ENCODE assay signal across 9 mouse cellular contexts in the genomic region with DNA sequence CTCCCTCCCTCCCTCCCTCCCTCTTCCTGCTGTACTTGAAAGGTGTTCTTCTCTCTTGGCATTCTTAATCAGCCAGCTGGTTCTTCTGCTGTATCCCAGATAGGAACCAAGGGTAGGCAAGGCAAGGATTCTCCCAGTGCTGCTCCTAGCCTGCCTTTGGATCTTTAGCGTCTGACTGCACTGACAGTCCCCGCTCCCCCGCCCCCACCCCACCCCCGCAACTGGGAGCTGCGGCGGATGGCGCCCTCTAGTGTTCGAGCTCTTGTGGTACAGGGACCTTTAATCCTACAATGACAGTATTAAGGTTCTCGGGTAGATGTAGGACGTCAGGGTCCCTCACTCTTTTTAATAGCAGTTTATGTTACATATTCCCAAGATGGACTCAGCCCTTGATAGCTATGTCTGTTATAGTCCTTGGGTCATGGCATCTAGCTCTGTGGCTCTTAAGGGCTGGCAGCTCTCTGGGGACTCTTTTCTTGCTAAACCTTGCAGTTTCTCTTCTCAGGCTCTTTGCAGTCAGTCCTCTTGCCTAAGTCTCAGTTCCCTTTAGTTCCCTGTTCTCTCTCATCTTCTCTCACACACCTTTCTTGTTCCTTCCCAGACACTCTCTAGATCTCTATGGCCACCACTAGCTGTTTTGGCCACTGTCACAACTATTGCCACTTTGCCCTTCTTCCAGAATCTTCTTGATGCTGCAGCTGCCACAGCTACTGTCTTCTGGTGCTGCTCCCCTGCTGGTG.
DNase-seq lines count a peak whose midpoint lies in the region; ATAC-seq lines count a peak whose summit lies in the region.
"Had no signal": no experiment of that assay in that cellular context is flagged by ENCODE, and none has a peak within 500 bp of the region (broad histone marks: within the 10 kb centered on the region; RNA-seq: fewer than 3 reads in every experiment).

No protein-coding gene starts in this region.

- DNase-seq in heart, adult 11 months: peak; percentile 88
- DNase-seq in heart, postnatal 25 days (ENCODE audit: low spot score): no peak
- peak; percentile 81 to 88 for DNase-seq in cerebellum, postnatal 14 days
- DNase-seq in gastrocnemius, postnatal 10 days: peak; percentile 81
- DNase-seq in left cerebral cortex, postnatal 10 days (ENCODE audit: extremely low spot score in 1 of 2, low spot score in 2 of 2): peak; percentile 54 to 76
- peak; percentile 55 for DNase-seq in right cerebral cortex, postnatal 25 days

- intact Hi-C loops in heart, postnatal 25 days (cut with DNase I): no loop called here
- intact Hi-C loops in left cerebral cortex, postnatal 10 days (cut with DNase I): no loop called here

- H3K9me3 ChIP-seq in intestine, embryonic 15.5 days: no peaks in the 10 kb centered on the region
- H3K9me3 ChIP-seq in megakaryocyte, embryonic 14.5 days: no peaks in the 10 kb centered on the region

- 3% methylated on average over 10 of the region's 10 CpGs for WGBS in intestine, embryonic 15.5 days

- no peak overlapping the region for H3K9ac ChIP-seq in intestine, embryonic 15.5 days

- H3K4me1 ChIP-seq in intestine, embryonic 15.5 days (replicated peaks): 0 out of 2 replicates have a peak, but pooled peaks cover 3% of the 10 kb centered on the region
- peaks cover 7% of the 10 kb centered on the region; the same call in 1 of the 2 replicates for H3K4me1 ChIP-seq in megakaryocyte, embryonic 14.5 days

- H3K4me2 ChIP-seq in intestine, embryonic 15.5 days (replicated peaks): peak overlapping the region; percentile 28; the same call in 1 of the 2 replicates

- no peak overlapping the region for H3K4me3 ChIP-seq in intestine, embryonic 15.5 days (replicated peaks)
- H3K4me3 ChIP-seq in megakaryocyte, embryonic 14.5 days (replicated peaks): peak overlapping the region; percentile 72
- H3K4me3 ChIP-seq: myocyte had no signal

- peak; percentile 49 for ATAC-seq in intestine, embryonic 15.5 days

- no peaks in the 10 kb centered on the region; the same call in 1 of the 2 replicates for H3K27me3 ChIP-seq in intestine, embryonic 15.5 days (replicated peaks)
- peaks cover 25% of the 10 kb centered on the region for H3K27me3 ChIP-seq in megakaryocyte, embryonic 14.5 days (replicated peaks)

- no peaks in the 10 kb centered on the region for H3K36me3 ChIP-seq in intestine, embryonic 15.5 days
- H3K36me3 ChIP-seq in megakaryocyte, embryonic 14.5 days (replicated peaks; ENCODE audit: low read length): no peaks in the 10 kb centered on the region

- no peak overlapping the region for H3K27ac ChIP-seq in intestine, embryonic 15.5 days
